Mouse (Mus musculus) activated CD4-positive, CD25-positive, alpha-beta regulatory T cell, adult 9 weeks (primary cell): ENCODE data around the gene Pfkfb4. TPM values are rescaled to one million over a fixed set of nuclear protein-coding genes. Genes with fewer than 3 reads are reported as not detected.

Experiments
- polyA plus RNA-seq: library from polyadenylated mRNA; unstranded; fragments of 100-300 nt; shearing (Covaris generic); gene quantifications from one replicate; pipeline ENCODE4 v1.2.1, GENCODE M21; 2017

Gene Pfkfb4
- polyA plus RNA-seq = 5.7 TPM

GRCm38 (mm10) chr9:108991428-108992084 is at the start of gene Pfkfb4:
TSS of gene Pfkfb4 (plus strand) at chr9:108991778.

DNA sequence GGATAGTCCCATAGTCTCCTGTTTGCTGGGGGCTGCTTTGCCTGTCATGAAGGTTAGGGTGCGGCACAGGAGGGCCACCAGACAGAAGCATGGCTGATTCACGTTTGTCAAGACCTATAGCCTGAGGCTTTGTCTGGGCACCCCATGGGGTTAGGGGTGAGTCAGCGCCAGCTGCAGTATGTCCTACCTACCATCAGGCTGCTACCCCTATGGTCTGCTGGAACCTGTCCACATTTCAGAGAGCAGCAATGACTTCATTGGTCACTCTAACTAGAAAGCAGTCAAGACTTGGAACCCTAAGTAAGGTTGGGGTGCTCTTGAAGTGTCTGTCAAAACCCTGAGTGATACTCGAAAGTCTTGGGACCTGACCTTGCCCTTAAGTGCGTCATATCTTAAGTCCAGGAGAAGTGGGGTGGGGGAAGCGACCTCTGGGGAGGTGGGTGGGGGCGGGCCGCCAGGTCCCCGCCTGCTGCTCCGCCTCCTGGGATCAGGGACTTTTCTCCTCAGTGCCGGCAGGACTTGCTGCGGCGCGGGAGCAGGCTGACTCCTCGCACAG is 38.4 kb upstream of the Pfkfb4 start, which contains the start of gene Col7a1:
Gene Col7a1, plus strand, starts transcription at position 506 of the 556 bp plus-strand sequence.

DNA sequence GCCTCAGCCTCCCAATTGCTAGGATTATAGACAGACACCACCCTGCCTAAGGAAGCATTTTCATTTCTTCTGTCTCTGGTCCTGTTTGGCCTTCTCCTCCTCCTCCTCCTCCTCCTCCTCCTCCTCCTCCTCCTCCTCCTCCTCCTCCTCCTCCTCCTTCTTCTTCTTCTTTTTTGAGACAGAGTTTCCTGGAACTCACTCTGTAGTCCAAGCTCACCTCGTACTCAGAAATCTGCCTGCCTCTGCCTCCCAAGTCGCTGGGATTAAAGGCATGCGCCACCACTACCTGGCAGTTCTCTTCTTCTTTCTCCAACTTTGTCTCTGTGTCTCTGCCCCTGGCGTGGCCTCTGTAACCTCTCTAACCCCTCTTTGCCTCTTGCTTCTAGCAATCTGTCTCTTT is 5.9 kb upstream of the Pfkfb4 start, which contains the start of gene Ucn2:
Gene Ucn2, plus strand, starts transcription at position 301 of the 400 bp plus-strand sequence.

GRCm38 (mm10) chr9:109038086-109038895 is 46.7 kb downstream of the Pfkfb4 start, which contains the start of gene Shisa5:
TSS of gene Shisa5 (plus strand) at chr9:109038565.

DNA sequence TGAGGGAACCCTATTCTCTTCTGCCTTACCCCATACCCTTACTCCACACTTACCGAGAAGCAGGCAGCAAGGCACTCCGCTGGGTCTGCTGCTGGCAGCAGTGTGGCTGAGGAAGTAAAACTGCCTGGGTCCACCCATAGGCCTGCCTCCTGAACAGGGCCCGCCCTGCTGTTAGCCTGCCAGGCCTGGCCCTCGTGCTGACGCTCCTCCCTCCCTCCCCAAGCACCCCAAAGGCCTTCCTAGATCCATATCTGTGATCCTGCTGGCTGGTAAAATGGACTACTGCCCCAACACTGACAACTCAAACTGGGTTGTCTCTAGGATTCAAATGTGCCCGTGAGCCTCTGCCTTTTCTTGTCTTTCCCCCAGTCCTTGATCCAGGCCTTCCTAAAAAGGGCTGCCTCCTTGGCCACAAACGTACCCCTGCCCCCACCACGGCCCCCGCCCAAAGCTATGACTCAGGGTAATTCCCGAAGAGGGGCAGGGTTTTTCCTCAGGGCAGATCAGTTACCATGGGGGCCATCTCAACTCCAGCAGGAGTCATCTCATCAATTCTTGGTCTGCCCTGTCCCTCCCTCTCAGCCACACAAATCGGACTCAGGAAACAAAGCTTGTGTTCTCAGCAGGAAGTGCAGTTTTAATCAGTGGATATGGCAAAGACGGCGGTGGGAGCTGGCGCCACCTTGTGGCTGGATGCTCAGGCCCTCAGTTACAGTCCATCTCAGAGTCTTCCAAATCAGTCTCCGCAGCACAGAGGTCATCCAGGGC is 67.7 kb downstream of the Pfkfb4 start, which contains the start of gene Trex1:
Gene Trex1, minus strand, starts transcription at position 599 of the 768 bp plus-strand sequence.

DNA sequence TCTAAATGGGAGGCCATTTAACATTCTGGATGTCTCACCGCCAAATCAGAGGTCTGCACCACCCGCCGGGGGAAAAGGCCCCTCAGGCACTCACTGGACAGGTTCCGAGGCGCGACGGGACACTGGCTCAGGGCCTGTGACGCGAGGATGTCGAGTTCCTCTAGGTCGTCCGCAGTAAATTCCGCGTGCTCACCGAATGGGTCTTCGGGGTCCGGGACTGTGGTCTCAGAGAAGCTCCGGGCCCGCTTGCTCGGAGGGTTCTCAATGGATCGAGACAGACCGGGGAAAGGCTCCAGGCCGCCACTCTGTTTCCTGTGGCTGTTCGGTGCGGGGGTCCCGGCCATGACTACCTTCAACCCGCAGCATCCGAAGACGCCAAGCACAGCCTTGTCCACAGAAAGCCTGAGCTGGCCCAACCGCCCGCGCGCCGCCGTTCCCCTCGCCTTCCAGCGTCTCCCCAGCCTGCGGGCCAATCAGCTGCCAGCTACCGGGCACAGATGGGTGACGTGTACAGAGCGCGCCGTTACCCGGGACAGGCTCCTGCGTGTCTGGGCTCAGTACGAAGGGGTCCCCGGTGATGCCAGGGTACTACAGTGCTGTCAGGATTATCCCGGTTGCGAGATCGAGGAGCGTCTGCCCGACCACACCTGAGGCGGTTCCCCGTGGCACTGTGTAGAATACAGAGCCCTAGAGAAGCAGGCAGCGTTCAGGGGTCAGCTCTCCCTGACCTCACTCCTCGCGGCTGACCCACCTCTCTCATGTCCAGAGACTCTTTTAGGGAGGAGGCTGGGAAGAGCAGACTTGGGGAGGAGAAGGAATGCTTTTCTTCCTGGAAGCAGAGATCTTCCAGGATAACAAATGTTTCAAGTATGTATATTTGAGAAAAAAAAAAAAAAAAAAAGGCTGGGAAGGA is 82.3 kb downstream of the Pfkfb4 start, which contains the start of gene Atrip:
Gene Atrip, minus strand, starts transcription at position 464 of the 913 bp plus-strand sequence.

Other genes with a start within 250 kb of the Pfkfb4 start
- gene Ip6k2, start 208.0 kb upstream of the Pfkfb4 start, polyA plus RNA-seq = 21.2 TPM
- 5.2 TPM for gene Nckipsd, start 183.4 kb upstream of the Pfkfb4 start, polyA plus RNA-seq
- gene Celsr3, start 165.5 kb upstream of the Pfkfb4 start, polyA plus RNA-seq = 0.06 TPM
- 19.5 TPM for gene Slc26a6, start 138.5 kb upstream of the Pfkfb4 start, polyA plus RNA-seq
- not detected for gene Tmem89, start 77.2 kb upstream of the Pfkfb4 start, polyA plus RNA-seq
- 346 TPM for gene Uqcrc1, start 55.1 kb upstream of the Pfkfb4 start, polyA plus RNA-seq
- gene Col7a1, start 38.2 kb upstream of the Pfkfb4 start, polyA plus RNA-seq = 0.95 TPM
- not detected for gene Ucn2, start 5.8 kb upstream of the Pfkfb4 start, polyA plus RNA-seq
- gene Shisa5, start 46.8 kb downstream of the Pfkfb4 start, polyA plus RNA-seq = 4,784 TPM
- 120 TPM for gene Trex1, start 68.0 kb downstream of the Pfkfb4 start, polyA plus RNA-seq
- 22.8 TPM for gene Atrip, start 82.3 kb downstream of the Pfkfb4 start, polyA plus RNA-seq
- 18.4 TPM for gene Ccdc51, start 90.7 kb downstream of the Pfkfb4 start, polyA plus RNA-seq
- 624 TPM for gene Tma7, start 90.8 kb downstream of the Pfkfb4 start, polyA plus RNA-seq
- gene Plxnb1, start 103.6 kb downstream of the Pfkfb4 start, polyA plus RNA-seq = 3.3 TPM
- gene Fbxw21, start 170.3 kb downstream of the Pfkfb4 start, polyA plus RNA-seq = not detected
- not detected for gene Fbxw13, start 204.2 kb downstream of the Pfkfb4 start, polyA plus RNA-seq
- gene Fbxw20, start 243.0 kb downstream of the Pfkfb4 start, polyA plus RNA-seq = not detected